Mouse (Mus musculus) megakaryocyte, embryonic 14.5 days (primary cell): ENCODE results near the gene Adarb1. TPM values are rescaled to one million over a fixed set of nuclear protein-coding genes. Genes with fewer than 3 reads are reported as not detected.
A peak's percentile ranks its signal among the peaks of the same experiment; 100 is the strongest.

Source experiments
- H3K27me3 ChIP-seq: replicated peaks from 2 replicates; pipeline ENCODE3; 2012; ENCODE audit warnings: inconsistent platforms
- H3K36me3 ChIP-seq: replicated peaks from 2 replicates; pipeline ENCODE3; 2012; ENCODE audit warnings: low read length, inconsistent platforms, mixed read lengths
- H3K4me1 ChIP-seq: 2 replicates; pipeline ENCODE4 v1.6.1; 2012; ENCODE audit warnings: inconsistent platforms
- H3K4me3 ChIP-seq: replicated peaks from 2 replicates; pipeline ENCODE3; 2012; ENCODE audit warnings: moderate library complexity, mild to moderate bottlenecking, inconsistent platforms
- H3K9me3 ChIP-seq: 2 replicates; pipeline ENCODE4 v1.6.1; 2012; ENCODE audit warnings: inconsistent platforms
- FLI1 ChIP-seq: IDR thresholded peaks from 2 replicates; pipeline ENCODE4 v1.6.1; 2012; ENCODE audit warnings: low read length, inconsistent platforms, mixed read lengths
- GATA1 ChIP-seq: IDR thresholded peaks from 3 replicates; pipeline ENCODE4 v1.6.1; 2012; ENCODE audit warnings: mixed read lengths, low read length, inconsistent platforms, borderline replicate concordance
- polyA plus RNA-seq: library from polyadenylated mRNA; stranded (reverse); fragments of >175 nt; gene quantifications from 2 replicates; pipeline ENCODE4 v1.2.3, GENCODE M21; 2012; ENCODE audit warnings: low replicate concordance; ENCODE audit not compliant: insufficient read depth

The Adarb1 gene
- 0.65 and 1.6 TPM in 2 replicates for polyA plus RNA-seq

DNA sequence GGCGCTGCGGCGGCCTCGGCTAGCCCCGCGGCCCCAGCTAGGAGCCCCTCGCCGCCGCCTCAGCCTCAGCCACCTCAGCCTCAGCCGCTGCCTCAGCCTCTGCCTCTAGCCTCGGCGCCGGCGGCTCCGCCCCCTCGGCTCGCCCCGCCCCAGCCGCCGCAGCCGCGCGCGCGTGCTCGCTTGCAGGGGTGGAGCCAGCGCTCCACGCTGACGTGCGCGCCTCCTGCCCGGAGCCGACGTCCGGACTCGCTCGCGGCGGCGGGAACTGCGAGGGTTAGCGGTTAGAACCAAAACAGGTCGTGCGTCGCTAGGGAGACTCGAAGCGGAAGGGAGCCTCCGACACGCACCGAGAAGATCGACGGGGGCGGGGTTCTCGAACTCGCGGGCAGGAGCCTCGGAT is at the start of gene Adarb1:
Gene Adarb1, minus strand, starts transcription at position 133 of the 400 bp plus-strand sequence.
- TF ChIP-seq GATA1 (no peak), FLI1 (no peak)
- no peaks in the 10 kb centered on the region for H3K36me3 ChIP-seq
- H3K9me3 ChIP-seq: 0 out of 2 replicates have a peak, but pooled peaks cover 2% of the 10 kb centered on the region
- peaks cover 23% of the 10 kb centered on the region for H3K27me3 ChIP-seq
- peak within 1 kb of the TSS; percentile 95 for H3K4me3 ChIP-seq
- H3K4me1 ChIP-seq: peaks cover 50% of the 10 kb centered on the region

DNA sequence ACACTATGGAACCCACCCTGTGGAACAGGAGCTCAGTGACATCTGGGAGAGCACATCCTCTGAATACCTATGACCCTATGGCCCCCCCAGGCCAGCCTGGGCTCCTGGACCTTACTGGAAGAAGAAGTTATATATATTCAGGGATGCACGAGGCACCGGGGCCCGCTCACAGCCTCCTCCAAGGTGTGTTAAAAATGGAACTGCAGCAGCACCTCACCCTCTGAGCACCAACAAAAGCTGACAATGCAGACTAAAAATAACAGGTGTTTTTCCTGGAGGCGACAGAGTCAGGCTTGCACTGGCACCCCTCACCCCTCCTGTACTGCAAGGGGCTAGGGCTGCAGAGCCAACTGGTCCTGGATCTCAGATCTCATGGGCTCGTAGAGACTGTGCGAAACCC is 49.3 kb upstream of the Adarb1 start:
- Histone ChIP-seq H3K4me1 (peaks cover 72% of the 10 kb centered on the region), H3K9me3 (peaks cover 17% of the 10 kb centered on the region), H3K4me3 (no peak overlapping the region), H3K36me3 (no peaks in the 10 kb centered on the region), H3K27me3 (peaks cover 58% of the 10 kb centered on the region)
- no peak for TF ChIP-seq GATA1
- no peak for TF ChIP-seq FLI1

DNA sequence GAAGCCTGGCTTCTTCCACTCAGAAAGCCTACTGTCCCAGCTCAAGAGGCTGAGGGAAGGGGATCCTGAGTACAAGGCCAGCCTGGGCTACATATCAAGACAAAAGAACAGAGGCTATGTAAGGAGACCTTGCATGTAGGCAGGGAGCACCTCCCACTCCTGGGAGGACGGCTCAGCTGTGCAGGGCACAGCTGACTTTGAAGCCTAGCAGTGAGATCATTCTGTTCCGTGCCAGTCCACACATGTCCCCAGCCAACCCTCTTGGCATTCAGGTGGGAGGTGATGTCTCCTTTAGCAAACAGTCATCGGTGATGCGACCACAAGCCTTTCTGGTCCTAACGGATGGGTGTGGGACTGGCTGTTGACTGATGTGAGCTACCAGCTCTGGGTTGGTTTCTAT is 47.8 kb upstream of the Adarb1 start:
- H3K36me3 ChIP-seq: no peaks in the 10 kb centered on the region
- no peak overlapping the region for H3K4me3 ChIP-seq
- TF ChIP-seq GATA1: no peak
- no peak for TF ChIP-seq FLI1
- peaks cover 17% of the 10 kb centered on the region for H3K9me3 ChIP-seq
- H3K27me3 ChIP-seq: peaks cover 59% of the 10 kb centered on the region
- peaks cover 61% of the 10 kb centered on the region for H3K4me1 ChIP-seq

DNA sequence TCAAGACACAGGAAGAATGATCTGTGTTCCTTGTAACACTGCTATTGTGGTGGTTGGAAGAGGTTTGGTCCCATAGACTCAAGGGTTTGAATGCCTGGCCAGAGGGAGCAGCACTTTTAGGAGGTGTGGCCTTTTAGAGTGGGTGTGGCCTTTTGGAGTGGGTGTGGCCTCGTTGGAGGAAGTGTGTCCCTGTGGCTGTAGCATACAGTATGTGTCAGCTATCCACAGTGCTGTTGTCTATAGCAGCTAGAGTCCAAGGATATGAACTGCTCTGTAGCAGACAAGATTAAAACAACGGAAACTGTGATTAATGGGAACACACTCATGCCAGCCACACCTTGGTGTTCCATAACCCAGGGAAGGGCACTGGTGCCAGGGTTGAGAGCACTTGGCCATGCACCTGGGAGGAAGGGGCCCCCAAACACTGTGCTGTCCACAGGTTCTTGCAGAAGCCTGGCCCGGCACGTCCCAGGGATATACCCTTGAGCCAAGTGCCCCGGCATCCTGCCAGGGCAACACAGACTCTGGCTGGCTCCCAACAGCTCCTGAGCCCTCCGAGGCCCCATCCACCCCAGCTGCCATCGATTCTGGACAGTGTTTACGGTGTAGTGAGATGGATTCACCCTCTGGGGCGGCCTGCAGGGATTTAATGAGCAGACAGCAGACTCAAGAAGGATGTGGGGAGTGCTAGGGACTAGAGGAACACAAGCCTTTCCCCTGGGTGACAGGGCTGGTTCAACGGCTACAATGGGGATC is 46.3 kb upstream of the Adarb1 start:
- Histone ChIP-seq H3K4me3 (no peak overlapping the region), H3K4me1 (peaks cover 55% of the 10 kb centered on the region), H3K27me3 (peaks cover 59% of the 10 kb centered on the region), H3K9me3 (peaks cover 8% of the 10 kb centered on the region), H3K36me3 (no peaks in the 10 kb centered on the region)
- TF ChIP-seq GATA1: no peak
- no peak for TF ChIP-seq FLI1

DNA sequence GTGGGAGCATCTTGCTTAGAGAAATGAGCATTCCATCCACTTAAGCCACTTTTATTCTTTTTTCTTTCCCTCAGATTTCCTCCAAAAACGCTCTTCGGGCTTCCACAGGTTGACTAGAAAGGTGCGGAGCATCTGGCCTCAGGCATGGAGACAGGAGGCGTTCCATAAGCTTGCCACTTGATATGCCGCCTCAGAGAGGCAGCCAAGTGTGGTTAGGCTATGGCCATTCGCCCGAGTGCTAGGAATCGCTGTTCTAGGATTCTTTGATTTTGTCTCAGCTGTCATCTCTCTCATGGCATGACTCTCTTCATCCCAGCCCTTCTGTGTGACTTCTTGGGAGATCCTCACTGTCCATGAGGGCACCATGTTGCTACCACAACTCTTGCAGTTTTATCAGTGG is 43.1 kb upstream of the Adarb1 start:
- Histone ChIP-seq H3K27me3 (peaks cover 61% of the 10 kb centered on the region), H3K36me3 (peaks cover 14% of the 10 kb centered on the region), H3K9me3 (peaks cover 18% of the 10 kb centered on the region), H3K4me3 (no peak overlapping the region), H3K4me1 (peaks cover 61% of the 10 kb centered on the region)
- TF ChIP-seq GATA1 (no peak), FLI1 (no peak)

DNA sequence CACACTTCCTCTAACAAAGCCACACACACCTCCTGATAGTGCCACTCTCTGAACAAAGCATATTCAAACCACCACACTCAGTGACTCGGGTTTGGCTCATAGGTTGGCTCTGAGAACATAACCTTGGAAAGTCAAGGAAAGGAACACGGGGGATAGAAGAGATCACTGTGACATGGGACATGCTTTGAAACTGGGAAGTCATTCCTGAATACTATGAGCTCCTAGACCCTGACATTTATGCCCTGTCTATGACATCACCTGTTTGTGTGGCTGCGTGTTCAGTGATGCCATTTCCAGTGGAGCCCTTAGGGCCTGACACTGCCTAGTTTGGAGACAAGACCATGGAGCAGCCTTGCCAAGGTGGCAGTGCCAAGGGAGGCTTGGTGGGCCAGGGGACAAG is 39.6 kb upstream of the Adarb1 start:
- H3K4me3 ChIP-seq: peak overlapping the region; percentile 57
- H3K27me3 ChIP-seq: peaks cover 43% of the 10 kb centered on the region
- TF ChIP-seq GATA1 (no peak), FLI1 (no peak)
- H3K36me3 ChIP-seq: peaks cover 33% of the 10 kb centered on the region
- peaks cover 20% of the 10 kb centered on the region for H3K9me3 ChIP-seq
- H3K4me1 ChIP-seq: peaks cover 66% of the 10 kb centered on the region

DNA sequence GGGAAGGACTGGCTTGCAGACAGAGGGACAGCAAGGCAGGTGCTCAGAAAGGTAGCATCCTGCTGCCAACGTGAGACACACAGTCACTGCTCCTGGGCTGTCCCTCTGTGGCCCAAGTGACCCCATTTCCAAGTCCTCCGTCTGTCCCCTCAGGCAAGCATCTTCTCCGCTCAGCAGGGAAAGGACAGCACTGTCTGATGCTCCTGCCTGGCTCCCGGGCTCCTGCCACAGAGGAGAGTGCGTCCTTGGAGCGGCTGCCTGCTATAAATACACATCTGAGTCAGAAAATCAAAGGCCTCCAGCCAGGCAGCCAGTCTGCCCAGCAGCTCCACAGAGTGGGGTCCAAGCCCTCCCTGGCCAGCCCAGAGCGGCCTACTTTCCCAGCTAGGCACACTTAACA is 38.4 kb upstream of the Adarb1 start:
- H3K4me1 ChIP-seq: peaks cover 72% of the 10 kb centered on the region
- peak overlapping the region; percentile 24 for H3K4me3 ChIP-seq
- peaks cover 44% of the 10 kb centered on the region for H3K36me3 ChIP-seq
- H3K9me3 ChIP-seq: peaks cover 31% of the 10 kb centered on the region
- TF ChIP-seq GATA1: no peak
- no peak for TF ChIP-seq FLI1
- peaks cover 35% of the 10 kb centered on the region for H3K27me3 ChIP-seq

DNA sequence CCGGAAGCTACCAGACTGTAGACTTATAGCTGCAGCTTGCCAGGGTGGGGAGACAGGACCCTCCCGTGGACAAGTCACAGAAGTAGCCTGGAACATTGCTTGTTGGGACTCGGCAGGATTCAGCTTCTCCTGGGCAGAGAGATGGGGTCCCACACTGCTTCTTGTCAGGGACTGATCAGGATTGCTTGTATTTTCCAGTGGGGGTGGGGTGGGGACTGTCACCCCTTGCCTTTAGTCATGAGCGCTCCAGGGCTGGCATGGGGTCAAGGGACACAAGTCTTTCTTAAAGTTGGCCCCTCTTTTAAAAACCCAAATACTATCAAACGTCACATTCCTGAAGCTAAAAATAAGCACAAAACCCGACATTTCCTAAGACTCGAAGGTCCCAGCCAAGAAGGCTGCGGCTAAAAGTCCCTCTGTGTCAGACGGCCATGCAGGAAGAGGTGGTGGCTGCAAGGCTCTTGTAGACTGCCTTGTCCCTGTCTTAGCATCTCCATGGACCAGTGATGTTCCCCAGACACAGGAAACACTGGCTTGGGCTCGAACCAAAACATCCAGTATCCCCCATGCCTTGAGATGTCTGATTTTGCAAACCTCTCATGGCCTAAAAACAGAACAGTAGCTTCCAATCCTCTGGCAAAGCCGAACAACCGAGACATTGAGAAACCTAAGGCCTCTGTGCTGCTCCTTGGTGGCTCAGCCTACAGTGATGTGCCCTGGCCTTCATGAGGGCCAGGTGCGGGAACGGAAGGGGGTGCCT is 37.4 kb upstream of the Adarb1 start:
- Histone ChIP-seq H3K27me3 (peaks cover 32% of the 10 kb centered on the region), H3K9me3 (peaks cover 31% of the 10 kb centered on the region), H3K4me3 (no peak overlapping the region), H3K4me1 (peaks cover 80% of the 10 kb centered on the region), H3K36me3 (peaks cover 44% of the 10 kb centered on the region)
- no peak for TF ChIP-seq GATA1
- TF ChIP-seq FLI1: no peak

DNA sequence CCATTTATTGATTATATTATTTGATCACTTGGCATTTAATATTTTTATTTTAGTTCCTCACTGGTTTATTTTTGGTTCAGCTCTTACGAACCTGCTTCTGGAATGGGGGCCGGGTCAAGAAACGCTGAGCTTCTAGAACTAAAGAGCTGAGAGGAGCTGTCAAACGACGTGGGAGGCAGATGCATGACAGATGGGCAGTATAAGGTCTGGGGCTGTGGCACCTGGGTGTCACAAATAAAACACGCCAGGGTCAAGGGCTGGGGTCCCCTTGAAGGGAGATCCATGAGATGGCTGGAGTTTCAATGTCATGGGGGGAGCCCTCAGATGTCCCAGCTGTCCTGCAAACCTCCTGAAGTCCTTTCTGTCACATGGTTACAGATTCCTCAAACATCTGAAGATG is 36.7 kb upstream of the Adarb1 start:
- H3K27me3 ChIP-seq: peaks cover 30% of the 10 kb centered on the region
- peaks cover 80% of the 10 kb centered on the region for H3K4me1 ChIP-seq
- H3K36me3 ChIP-seq: peaks cover 44% of the 10 kb centered on the region
- TF ChIP-seq GATA1: no peak
- TF ChIP-seq FLI1: no peak
- H3K4me3 ChIP-seq: no peak overlapping the region
- H3K9me3 ChIP-seq: peaks cover 31% of the 10 kb centered on the region

DNA sequence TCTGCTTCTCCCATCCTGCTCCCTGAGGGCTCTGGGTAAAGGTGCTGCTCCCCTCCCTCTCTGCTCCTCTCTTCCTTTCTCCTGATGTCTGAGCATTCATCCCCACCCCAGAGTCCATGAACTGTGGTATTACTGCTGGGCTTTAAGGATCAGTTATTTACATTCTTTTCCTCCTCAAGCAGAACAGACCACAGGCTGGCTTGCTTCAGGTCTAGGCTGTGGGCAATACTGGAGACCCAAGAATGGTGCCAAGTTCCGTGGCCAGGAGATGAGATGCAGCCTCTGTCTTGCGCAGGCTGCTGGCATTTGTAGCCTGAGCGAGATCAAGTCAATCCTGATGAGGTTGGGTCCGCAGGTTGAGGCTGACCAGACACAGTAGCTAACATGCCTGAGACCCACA is 33.8 kb upstream of the Adarb1 start:
- Histone ChIP-seq H3K9me3 (peaks cover 23% of the 10 kb centered on the region), H3K4me3 (peak overlapping the region; percentile 20), H3K4me1 (peaks cover 80% of the 10 kb centered on the region), H3K27me3 (peaks cover 14% of the 10 kb centered on the region), H3K36me3 (peaks cover 36% of the 10 kb centered on the region)
- no peak for TF ChIP-seq GATA1
- TF ChIP-seq FLI1: no peak
